Mouse (Mus musculus): ENCODE measurements around the gene Prkcb.

The Prkcb gene

DNA sequence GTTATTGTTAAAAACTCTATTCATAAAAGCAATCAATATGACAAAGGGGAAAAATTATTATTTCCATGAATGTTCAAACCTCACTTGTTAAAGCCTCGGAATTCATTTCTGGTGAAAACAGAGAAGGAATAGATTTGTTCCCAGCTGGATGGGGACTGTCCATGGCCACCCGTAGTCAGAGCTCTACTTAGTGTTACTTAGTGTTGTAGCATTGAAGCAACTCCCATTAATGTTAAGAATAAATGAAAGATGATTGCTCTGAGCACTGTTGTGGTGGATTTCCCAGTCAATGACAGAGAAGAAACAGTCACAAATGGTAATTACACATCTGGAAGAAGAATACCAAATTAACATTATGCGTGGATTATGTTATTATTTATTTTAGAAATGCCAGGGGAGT is 89.4 kb downstream of the Prkcb start:
- no peak for DNase-seq

DNA sequence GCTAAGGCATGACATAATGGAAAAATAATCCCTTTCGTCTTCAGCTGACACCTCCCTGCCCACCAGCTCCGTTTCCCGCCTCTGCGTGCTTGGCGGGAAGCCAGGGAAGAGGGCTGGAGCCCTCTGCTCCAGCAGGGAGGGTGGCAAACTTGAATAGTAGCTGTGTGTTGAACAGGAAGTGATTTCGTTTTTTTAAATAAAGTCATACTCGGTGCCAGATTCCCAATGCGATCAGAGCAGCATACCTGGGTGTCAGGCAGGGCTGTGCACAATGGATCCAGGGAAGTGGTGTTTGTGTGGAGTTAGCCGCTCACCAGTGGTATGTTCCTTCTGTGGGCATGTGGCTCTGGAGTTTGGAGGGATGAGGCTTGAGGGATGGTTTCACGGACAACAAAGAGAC is 89.9 kb downstream of the Prkcb start:
- peak; percentile 48 for DNase-seq

DNA sequence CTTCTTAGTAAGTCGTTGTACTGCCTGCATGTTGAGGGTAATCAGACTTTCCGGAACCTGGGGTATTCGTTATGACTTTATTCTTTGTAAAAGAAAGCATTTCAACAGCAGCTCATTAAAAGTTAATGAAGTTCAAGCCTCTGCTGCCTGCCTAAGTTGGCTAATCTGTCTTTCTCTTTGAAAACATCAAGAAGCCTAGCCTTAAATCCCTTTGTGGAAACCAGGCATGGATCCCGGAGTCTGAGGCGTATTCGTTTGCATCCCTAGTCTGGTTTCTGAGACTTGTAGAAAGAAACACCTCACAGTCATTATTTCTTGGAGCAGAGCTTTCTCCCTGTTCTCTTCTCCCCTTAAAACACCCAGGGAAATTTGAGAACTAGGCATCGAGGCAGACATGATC is 90.7 kb downstream of the Prkcb start:
- no peak for DNase-seq

GRCm38 (mm10) chr7:122380336-122381130 is 92.0 kb downstream of the Prkcb start:
- no peak for DNase-seq

DNA sequence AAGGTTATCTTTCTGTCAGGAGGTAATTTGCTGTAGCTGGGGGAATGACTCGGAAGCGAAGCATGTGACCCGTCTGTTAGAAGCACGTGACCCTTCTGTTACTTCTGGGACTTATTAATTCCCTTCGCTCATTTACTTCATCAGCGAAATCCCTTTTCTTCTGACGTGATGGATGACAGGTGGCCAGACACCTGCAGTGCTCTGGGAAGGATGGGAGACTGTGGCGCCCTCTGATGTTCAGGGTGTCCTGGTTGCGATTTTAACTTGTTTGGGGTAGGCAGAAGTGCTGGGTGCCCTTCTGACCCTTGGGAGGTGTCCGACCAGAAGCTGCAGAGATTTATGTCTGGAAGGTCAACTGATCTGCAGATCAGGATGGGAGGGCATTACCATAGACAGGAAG is 93.0 kb downstream of the Prkcb start:
- no peak for DNase-seq

DNA sequence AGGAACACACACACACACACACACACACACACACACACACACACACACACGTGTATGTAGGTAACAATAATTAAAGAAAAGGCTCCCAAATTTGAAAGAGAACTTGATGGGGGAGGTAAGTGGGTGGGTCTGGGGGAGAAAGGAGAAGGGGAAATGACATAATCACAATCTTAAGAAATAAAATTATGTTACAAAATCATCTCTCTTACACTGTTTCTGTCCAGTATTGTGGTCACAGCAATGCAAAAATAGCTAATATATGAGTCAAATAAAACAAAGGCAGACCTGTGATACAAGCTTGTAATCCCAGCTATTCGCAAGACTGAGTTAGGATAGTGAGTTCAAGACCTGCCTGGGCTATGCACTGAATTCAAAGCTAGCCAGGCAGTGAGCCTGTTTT is 94.7 kb downstream of the Prkcb start:
- no peak for DNase-seq

DNA sequence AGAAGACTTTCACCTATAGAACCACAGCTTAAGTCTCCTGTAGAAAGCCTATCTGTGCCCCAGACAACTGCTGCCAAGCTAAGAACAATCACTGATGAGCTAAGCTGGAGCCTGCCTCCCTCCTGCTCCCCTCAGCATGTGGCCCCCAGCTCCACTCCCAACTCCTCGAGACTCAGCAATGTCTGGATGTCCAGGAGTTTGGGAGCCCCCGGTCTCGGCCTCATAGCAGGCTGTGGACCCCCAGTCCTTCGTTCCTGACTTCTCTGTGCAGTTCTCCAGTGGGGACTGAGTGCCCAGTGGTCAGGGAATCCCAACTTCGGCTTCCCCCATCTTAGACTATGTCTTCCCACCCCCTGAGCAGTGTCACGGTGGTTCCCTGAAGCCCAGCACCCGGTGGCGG is 96.3 kb downstream of the Prkcb start:
- DNase-seq: no peak

GRCm38 (mm10) chr7:122386567-122386966 is 98.0 kb downstream of the Prkcb start:
- no peak for DNase-seq

GRCm38 (mm10) chr7:122387896-122388295 is 99.3 kb downstream of the Prkcb start:
- DNase-seq: no peak

DNA sequence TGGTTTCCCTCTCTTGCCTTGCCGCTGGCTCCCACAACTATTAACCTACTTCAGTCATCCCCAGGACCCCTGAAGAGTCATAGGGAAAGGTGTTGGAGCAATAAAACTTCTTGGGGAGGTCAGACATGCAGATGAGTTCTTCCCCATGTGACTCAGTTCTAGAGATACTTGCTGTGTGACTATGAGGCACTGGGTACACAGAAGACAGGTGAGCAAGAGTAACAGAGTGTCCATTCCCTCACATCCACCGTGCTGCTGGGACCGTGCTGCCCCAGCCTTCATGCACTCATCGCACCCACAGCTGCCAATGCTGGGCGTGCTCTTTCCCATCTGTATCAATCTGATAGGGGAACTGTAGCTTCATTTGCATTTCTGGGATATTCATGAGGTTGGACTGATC is 100.3 kb downstream of the Prkcb start:
- DNase-seq: no peak

GRCm38 (mm10) chr7:122389633-122390032 is 101.1 kb downstream of the Prkcb start:
- no peak for DNase-seq

DNA sequence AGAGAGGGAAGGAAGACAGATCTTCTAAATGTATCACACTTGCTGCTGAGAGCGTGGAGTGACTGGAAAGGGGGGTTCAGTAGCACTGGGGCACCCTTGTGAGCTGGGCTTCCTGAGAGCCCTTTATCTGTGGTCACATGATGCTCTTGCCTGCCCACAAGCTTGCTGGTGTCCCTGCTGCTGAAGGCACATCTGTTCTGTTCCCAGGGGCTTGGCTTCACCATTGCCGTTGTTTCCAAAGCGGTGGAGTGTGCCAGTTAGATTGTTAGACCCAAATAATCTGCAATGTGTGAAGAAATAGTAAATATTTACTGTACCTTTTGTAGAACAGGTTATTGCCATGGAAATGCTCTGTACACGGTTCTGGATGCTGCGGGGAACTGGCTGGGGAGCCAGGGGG is 101.6 kb downstream of the Prkcb start:
- no peak for DNase-seq

DNA sequence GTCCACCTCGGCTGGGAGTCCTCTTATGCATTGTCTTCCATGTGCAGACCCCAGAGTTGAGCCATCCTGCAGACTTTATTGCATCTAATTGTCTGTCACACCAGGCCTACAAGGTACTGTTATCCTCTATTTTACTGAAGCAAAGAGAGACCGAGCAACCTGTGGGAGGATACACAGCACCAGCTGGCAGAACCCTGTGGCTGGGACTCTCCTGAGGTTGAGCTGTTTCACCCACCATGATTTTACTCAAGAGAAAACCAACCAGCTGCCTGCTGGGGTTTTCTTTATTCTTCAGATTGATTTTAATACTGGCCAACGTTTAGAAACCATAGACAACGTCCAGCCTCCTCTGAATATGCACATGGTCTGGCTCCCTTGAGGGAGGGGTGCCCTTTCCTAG is 102.1 kb downstream of the Prkcb start:
- no peak for DNase-seq

DNA sequence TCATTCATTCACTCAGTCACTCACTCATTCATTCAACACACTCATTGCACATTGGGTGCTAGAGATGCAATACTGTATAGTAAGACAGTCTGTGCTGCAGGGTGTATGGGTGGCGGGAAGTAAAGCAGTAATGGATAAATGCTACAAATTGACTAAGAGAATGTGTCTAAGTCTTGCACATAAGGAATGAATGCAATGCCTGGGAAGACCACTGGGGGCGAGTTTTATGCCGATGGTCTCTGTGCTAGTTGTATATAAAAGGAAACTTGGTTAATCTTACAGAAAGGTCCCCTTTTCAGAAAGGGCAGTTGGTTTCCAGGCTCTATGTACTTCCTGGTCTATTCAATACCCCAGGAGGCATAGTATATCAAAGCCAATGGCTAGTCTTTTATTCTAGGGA is 102.8 kb downstream of the Prkcb start:
- no peak for DNase-seq

- DNase-seq: no peak
Observed at GRCm38 (mm10) chr7:122393964-122394363, 105.4 kb downstream of the Prkcb start.

GRCm38 (mm10) chr7:122395159-122395975 is 106.8 kb downstream of the Prkcb start:
- no peak for DNase-seq

DNA sequence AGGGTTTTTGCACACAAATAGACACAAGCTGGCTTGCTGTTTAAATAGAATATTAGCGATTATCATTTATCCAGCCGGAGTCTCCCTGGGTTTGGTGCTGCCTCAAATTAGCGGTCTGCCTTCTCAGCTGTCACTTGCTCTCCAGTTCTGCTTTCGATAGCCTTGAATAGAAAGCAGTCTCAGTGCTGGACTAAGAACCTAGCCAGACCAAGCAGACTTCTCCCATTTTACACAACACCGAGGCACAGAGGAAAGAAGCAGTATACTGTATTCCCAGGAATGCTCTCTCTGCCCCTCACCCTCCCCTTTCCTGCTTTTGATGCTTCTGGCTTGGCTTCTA is 107.4 kb downstream of the Prkcb start:
- no peak for DNase-seq

DNA sequence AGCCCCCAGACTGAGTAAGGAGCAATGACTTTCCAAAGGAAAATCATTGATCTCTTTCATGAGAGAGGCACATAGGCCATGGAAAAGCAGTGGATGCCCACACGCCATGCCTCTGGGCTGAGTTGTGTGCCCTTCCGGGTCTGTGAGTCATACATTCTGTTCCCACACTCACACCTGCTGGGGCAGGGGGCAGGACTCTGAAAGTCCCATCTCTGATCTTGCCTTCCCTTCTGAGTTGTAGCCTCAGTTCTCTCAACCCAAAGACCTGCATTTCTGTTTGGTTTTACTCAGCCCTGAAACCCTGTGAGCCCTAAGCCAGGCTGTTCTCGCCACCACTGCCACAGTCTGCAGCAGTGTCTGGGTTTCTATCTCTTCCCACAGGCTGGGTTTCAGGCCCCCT is 109.1 kb downstream of the Prkcb start:
- DNase-seq: no peak

DNA sequence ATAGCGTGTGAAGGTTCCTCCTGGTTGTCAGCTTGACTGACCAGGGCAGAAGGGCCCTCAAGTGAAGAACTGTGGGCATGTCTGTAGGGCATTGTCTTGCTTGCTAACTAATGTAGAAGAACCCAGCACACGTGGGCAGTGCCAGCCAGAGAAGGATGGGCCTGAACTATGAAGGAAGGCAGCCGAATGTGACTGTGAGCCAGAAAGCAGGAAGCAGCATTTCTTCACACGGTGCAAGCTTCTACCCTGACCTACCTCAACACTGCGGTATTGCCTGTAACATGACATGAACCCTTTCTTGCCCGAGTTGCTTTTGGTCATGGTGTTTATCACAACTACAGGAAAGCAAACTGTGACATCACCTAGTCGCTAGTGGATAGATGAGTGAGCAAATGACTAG is 113.5 kb downstream of the Prkcb start:
- DNase-seq: no peak

DNA sequence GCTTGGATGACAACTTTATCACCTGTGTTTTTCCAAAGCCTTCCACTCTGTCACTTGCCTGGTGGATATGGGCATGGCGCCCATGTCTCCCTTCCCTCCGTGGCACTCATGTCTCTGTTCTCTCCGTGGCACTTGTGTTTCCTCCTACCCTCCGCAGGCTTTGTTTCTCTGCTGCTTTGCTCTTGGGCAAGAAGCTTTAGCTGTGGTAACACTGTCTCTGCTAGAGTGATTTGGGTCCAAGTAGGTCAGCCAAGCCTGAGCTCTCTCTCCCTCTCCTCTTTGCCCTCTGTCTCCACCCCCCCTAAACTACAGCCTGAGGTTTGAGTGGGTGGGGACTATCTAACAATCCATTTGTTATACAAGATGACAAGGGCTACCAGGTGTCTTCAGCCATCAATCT is 114.8 kb downstream of the Prkcb start:
- no peak for DNase-seq

DNA sequence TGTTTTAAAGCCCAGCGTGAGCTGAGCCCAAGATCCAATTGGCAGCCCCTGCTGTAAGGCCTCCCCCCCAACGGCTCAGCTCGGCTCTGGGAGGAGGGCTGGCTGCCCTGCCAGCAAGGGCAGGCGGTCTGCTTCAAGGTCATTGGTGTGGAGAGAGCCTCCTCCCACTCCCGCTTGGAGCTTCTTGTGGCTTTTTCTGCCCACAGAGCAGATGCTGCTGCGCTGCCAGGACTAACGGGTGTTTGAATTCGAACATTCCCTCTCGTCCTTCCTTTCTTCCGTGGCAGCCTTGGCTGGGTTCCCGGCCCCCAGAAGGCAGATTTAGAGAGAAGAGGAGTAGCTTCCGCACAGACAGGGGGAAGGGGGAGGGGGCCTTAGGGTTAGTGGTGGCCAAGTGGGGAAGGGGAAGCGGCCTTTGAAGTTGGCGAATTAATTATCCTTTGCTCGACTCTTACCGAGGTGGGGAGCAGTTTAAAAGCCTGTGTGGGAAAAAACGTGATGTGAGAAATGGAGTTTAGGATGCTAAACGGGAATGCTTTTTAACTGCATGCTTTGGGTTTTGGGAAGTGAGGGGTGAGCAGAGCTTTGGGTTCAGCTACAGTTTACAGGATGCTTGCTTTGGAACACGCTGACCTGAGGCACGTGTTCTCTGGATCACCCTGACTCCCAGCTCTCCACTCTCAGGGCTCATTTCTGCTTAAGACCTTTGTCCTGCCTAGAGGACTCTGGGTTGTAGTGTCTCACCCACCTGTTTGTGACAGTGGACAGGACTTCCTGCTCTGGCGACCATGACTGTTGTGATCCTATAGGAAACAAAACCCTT is 116.2 kb downstream of the Prkcb start:
- peak; percentile 86 for DNase-seq

DNA sequence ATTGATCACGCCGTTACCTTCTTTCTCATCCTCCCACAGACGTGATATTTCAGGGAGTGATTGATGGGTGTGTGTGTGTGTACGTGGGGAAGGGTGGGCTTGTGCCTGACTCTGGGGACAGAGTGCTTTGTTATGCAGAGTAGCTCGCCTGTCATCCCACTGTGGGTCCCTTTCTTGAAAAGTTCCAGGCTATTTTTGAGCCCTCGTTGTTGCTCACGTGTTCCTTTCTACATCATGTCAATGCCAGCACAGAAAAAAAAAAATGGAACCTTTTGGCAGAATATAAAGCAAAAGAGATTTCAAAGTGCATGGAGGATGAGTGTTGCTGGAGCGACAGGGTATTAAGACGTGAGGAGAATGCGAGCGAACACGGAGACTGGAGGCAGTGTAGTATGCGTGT is 118.1 kb downstream of the Prkcb start:
- DNase-seq: no peak

DNA sequence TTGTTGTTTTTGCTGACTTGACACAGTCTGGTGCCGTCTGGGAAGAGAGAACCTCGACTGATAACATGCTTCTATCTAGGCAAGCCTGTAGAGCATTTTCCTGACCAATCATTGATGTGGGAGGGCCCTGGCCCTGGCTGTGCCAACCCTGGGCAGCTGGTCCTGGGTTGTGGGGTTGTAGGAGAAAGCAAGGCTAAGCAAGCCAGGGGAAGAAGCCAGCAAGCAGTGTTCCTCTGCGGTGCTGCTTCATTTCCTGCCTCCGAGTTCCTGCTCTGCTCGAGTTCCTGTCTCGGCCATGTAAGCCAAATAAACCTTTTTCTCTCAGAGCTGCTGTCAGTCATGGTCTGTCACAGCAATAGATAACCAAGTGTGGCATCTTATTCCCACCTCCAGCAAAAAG is 121.4 kb downstream of the Prkcb start:
- DNase-seq: no peak

DNA sequence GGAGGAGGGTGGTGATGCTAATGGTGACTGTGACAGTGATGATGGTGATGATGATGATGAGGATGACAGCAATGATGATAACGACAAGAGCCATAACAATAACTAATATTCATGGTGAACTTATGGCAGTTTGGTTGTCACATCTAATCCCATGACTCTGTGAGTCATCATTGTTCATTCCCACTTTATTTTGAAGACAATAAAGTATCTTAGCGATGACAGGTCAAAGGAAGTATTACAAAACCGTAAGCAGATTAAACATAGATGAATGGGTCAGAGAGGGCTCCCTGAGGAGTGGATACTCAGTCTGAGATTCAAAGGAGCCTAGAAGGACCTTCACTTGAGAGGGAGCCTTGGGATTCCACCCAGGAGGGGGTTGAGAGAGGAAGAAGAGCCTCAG is 122.3 kb downstream of the Prkcb start:
- no peak for DNase-seq

Data from right cerebral cortex, postnatal 4 days (tissue).